Mouse (Mus musculus) liver, adult 2 months (tissue): ENCODE measurements around the gene Fars2. TPM values are rescaled to one million over a fixed set of nuclear protein-coding genes. Genes with fewer than 3 reads are reported as not detected.

Source experiments
- DNase-seq: peaks from one replicate; pipeline ENCODE4 v3.0.0-alpha.2; 2011; ENCODE audit warnings: low read depth, low spot score; ENCODE audit errors: extremely low read depth
- H3K27ac ChIP-seq: fragments of 200-500 bp; replicated peaks from 2 replicates; pipeline ENCODE4 v1.5.1; 2012; ENCODE audit warnings: low read depth, mild to moderate bottlenecking, control low read depth, inconsistent platforms, low read length; ENCODE audit not compliant: insufficient read depth
- H3K27me3 ChIP-seq: fragments of 200-500 bp; 2 replicates; pipeline ENCODE4 v1.6.1; 2012; ENCODE audit warnings: mild to moderate bottlenecking, moderate library complexity, low read length, inconsistent platforms; ENCODE audit not compliant: control insufficient read depth, insufficient read depth
- H3K36me3 ChIP-seq: fragments of 200-500 bp; 2 replicates; pipeline ENCODE4 v1.6.1; 2012; ENCODE audit warnings: low read length, inconsistent platforms; ENCODE audit not compliant: control insufficient read depth, insufficient read depth
- H3K4me1 ChIP-seq: fragments of 200-500 bp; 2 replicates; pipeline ENCODE4 v1.6.1; 2011; ENCODE audit warnings: low read length; ENCODE audit not compliant: control insufficient read depth, insufficient read depth
- H3K4me3 ChIP-seq: fragments of 200-500 bp; 2 replicates; pipeline ENCODE4 v1.5.1; 2011; ENCODE audit warnings: low read depth, mild to moderate bottlenecking, control low read depth, low read length, moderate library complexity; ENCODE audit not compliant: insufficient read depth
- H3K79me2 ChIP-seq: fragments of 200-500 bp; 2 replicates; pipeline ENCODE4 v1.6.1; 2012; ENCODE audit warnings: inconsistent platforms, mild to moderate bottlenecking, low read length, moderate library complexity; ENCODE audit not compliant: control insufficient read depth, insufficient read depth
- H3K9ac ChIP-seq: fragments of 200-500 bp; 2 replicates; pipeline ENCODE4 v1.6.1; 2012; ENCODE audit warnings: low read depth, mild to moderate bottlenecking, control low read depth, inconsistent platforms, low read length
- CTCF ChIP-seq: fragments of 200-500 bp; IDR thresholded peaks from 2 replicates; pipeline ENCODE4 v1.5.1; 2011; ENCODE audit warnings: low read depth, low read length, control low read depth
- POLR2A ChIP-seq: fragments of 200-500 bp; IDR thresholded peaks from 2 replicates; pipeline ENCODE4 v1.6.1; 2011; ENCODE audit warnings: low read length, control low read depth; ENCODE audit not compliant: insufficient read depth; ENCODE audit errors: extremely low read depth
- WGBS: fragments of 180-500 bp; shearing (Covaris S2); methylation state at CpG from one replicate; pipeline ENCODE4 v1.1.7; 2018; 5-methylcytosine and 5-hydroxymethylcytosine counted together
- polyA plus RNA-seq: library from polyadenylated mRNA; depleted of rRNA; stranded (reverse); fragments of >200 nt; gene quantifications from 2 replicates; pipeline ENCODE4 v1.2.3, GENCODE M21; 2012
- total RNA-seq: library from RNA; depleted of rRNA; stranded (reverse); fragments of >200 nt; gene quantifications from 2 replicates; pipeline ENCODE4 v1.2.3, GENCODE M21; 2014

Gene Fars2
- total and polyA plus RNA-seq, 2 experiments = 47.1 to 58.4 TPM

GRCm38 (mm10) chr13:36612785-36613750 is 495.9 kb downstream of the Fars2 start:
- no peaks in the 10 kb centered on the region for H3K79me2 ChIP-seq
- H3K27me3 ChIP-seq = no peaks in the 10 kb centered on the region
- no peaks in the 10 kb centered on the region for H3K36me3 ChIP-seq
- no peak overlapping the region for H3K4me3 ChIP-seq
- H3K4me1 ChIP-seq = no peaks in the 10 kb centered on the region
- H3K27ac ChIP-seq = no peak overlapping the region
- 85% methylated on average over 23 of the region's 23 CpGs for WGBS
- DNase-seq = no peak
- no peak overlapping the region for H3K9ac ChIP-seq
- TF ChIP-seq CTCF (no peak), POLR2A (no peak)

GRCm38 (mm10) chr13:36620498-36621332 is 503.5 kb downstream of the Fars2 start:
- H3K27me3 ChIP-seq = no peaks in the 10 kb centered on the region
- peaks cover 6% of the 10 kb centered on the region; the same call in 1 of the 2 replicates for H3K4me1 ChIP-seq
- no peaks in the 10 kb centered on the region for H3K79me2 ChIP-seq
- H3K4me3 ChIP-seq = no peak overlapping the region
- peak; percentile 100 for DNase-seq
- H3K9ac ChIP-seq = peak overlapping the region; percentile 16; the same call in 1 of the 2 replicates
- no peaks in the 10 kb centered on the region for H3K36me3 ChIP-seq
- no peak for TF ChIP-seq POLR2A
- TF ChIP-seq CTCF = no peak
- WGBS = 26% methylated on average over 10 of the region's 10 CpGs
- H3K27ac ChIP-seq = peak overlapping the region; percentile 92

GRCm38 (mm10) chr13:36621333-36621659 is 504.1 kb downstream of the Fars2 start:
- Histone ChIP-seq H3K9ac (no peak overlapping the region), H3K79me2 (no peaks in the 10 kb centered on the region), H3K4me3 (no peak overlapping the region), H3K4me1 (peaks cover 6% of the 10 kb centered on the region; the same call in 1 of the 2 replicates), H3K36me3 (no peaks in the 10 kb centered on the region), H3K27ac (no peak overlapping the region), H3K27me3 (no peaks in the 10 kb centered on the region)
- no peak for DNase-seq
- WGBS = 20% methylated on average over 1 of the region's 1 CpGs
- no peak for TF ChIP-seq POLR2A
- TF ChIP-seq CTCF = no peak

GRCm38 (mm10) chr13:36623556-36623955 is 506.3 kb downstream of the Fars2 start:
- peaks cover 6% of the 10 kb centered on the region; the same call in 1 of the 2 replicates for H3K4me1 ChIP-seq
- H3K4me3 ChIP-seq = no peak overlapping the region
- H3K79me2 ChIP-seq = no peaks in the 10 kb centered on the region
- WGBS = 24% methylated on average over 1 of the region's 1 CpGs
- H3K27me3 ChIP-seq = no peaks in the 10 kb centered on the region
- H3K9ac ChIP-seq = no peak overlapping the region
- H3K27ac ChIP-seq = peak overlapping the region; percentile 95
- DNase-seq = peak; percentile 89
- TF ChIP-seq POLR2A (no peak), CTCF (no peak)
- H3K36me3 ChIP-seq = no peaks in the 10 kb centered on the region

GRCm38 (mm10) chr13:36629154-36629553 is 511.9 kb downstream of the Fars2 start:
- Histone ChIP-seq H3K79me2 (no peaks in the 10 kb centered on the region), H3K4me1 (peaks cover under 1% of the 10 kb centered on the region; the same call in 1 of the 2 replicates), H3K27ac (no peak overlapping the region), H3K9ac (no peak overlapping the region), H3K36me3 (no peaks in the 10 kb centered on the region), H3K27me3 (no peaks in the 10 kb centered on the region), H3K4me3 (no peak overlapping the region)
- WGBS = 71% methylated on average over 1 of the region's 1 CpGs
- DNase-seq = no peak
- TF ChIP-seq CTCF (no peak), POLR2A (no peak)
